Mouse (Mus musculus): ENCODE results near the gene Olfr1212.

The Olfr1212 gene

GRCm38 (mm10) chr2:88953669-88954068, at the start of gene Olfr1212:
Gene Olfr1212, plus strand, starts transcription at chr2:88953969.
- no peak for DNase-seq (ENCODE audit: extremely low spot score)

- DNase-seq (ENCODE audit: extremely low spot score), result no peak
These were observed 38.7 kb upstream of the Olfr1212 start, which contains the start of gene Olfr1209 for GRCm38 (mm10) chr2:88915057-88915456. Gene Olfr1209, minus strand, starts transcription at chr2:88915157.

- DNase-seq (ENCODE audit: extremely low spot score), result no peak
These were observed 15.8 kb upstream of the Olfr1212 start, which contains the start of gene Olfr1211 for GRCm38 (mm10) chr2:88938011-88938410. Gene Olfr1211, minus strand, starts transcription at chr2:88938111.

DNA sequence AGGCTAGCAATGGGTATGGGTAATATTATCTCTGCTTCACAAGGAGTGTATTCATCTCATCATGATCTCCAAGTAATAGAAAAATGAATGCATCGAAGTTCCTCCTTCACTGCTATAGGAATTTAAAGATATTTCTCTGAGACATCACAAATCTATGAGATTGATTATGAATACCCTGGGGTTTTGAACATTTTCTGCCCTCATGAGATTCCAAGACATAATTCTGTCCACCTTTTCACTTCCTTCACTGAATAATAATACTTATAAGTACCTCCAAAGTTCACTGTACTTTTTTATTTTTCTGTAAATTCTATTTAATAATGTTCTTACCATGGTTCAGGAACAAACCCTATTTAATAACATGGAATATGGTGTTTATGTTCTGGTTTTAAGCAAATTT, 26.4 kb downstream of the Olfr1212 start, which contains the start of gene Gm13762:
TSS of gene Gm13762 (minus strand) at position 101 of the 400 bp plus-strand sequence.
- no peak for DNase-seq (ENCODE audit: extremely low spot score)

DNA sequence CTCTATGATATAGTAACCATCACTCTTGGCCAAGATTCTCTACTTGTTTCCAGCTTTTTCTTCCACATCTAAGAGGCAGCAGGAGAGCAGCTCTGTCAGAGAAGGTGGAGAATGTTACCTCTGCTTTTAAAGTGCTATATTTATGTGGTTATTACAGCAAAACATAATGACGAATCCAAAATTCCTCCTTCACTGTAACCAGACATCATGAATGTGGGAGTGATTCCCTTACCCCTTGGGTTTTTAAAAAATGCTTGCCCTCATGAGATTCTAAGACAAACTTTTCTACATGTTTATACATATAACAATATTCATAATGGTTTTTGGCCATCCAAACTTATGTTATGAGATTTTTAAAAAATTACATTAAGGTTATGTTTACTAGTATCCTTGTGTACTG, 38.8 kb downstream of the Olfr1212 start, which contains the start of gene Olfr1214:
TSS of gene Olfr1214 (minus strand) at position 101 of the 400 bp plus-strand sequence.
- DNase-seq (ENCODE audit: extremely low spot score), result no peak

- no peak for DNase-seq (ENCODE audit: extremely low spot score)
These were observed 53.1 kb downstream of the Olfr1212 start, which contains the start of gene Olfr1215 for GRCm38 (mm10) chr2:89006873-89007272. Gene Olfr1215, minus strand, starts transcription at chr2:89006973.

Data from embryo, embryonic 9.5 days (tissue).